Mouse (Mus musculus): ENCODE results near the gene Sync. TPM values are rescaled to one million over a fixed set of nuclear protein-coding genes. Genes with fewer than 3 reads are reported as not detected.

The Sync gene
- 0.98 and 1.1 TPM in 2 replicates for polyA plus RNA-seq (2012; rRNA removed)

GRCm38 (mm10) chr4:129287472-129287981, at the start of gene Sync:
Sync (plus strand) TSS chr4:129287617.
- Histone ChIP-seq H3K27ac (ENCODE audit: insufficient read depth, low read length) (no peak within 1 kb of the TSS), H3K4me3 (ENCODE audit: insufficient read depth, low read length) (peak within 1 kb of the TSS; percentile 33; the same call in 1 of the 2 replicates), H3K4me1 (ENCODE audit: control insufficient read depth, insufficient read depth, low read length) (peaks cover 3% of the 10 kb centered on the region; the same call in 1 of the 2 replicates)
- TF ChIP-seq POLR2A (IDR thresholded peaks at IDR 0.05; ENCODE audit: extremely low read depth, insufficient read depth, low read length), result no peak
- no peak for TF ChIP-seq CTCF (IDR thresholded peaks at IDR 0.05; ENCODE audit: extremely low read depth, insufficient read depth, low read length)

GRCm38 (mm10) chr4:129237843-129238441, 49.5 kb upstream of the Sync start:
- H3K27ac ChIP-seq (ENCODE audit: insufficient read depth, low read length), result no peak overlapping the region
- peak overlapping the region; percentile 59 for H3K4me3 ChIP-seq (ENCODE audit: insufficient read depth, low read length)
- peaks cover 5% of the 10 kb centered on the region; the same call in 1 of the 2 replicates for H3K4me1 ChIP-seq (ENCODE audit: control insufficient read depth, insufficient read depth, low read length)
- TF ChIP-seq CTCF (IDR thresholded peaks at IDR 0.05; ENCODE audit: extremely low read depth, insufficient read depth, low read length) (no peak), POLR2A (IDR thresholded peaks at IDR 0.05; ENCODE audit: extremely low read depth, insufficient read depth, low read length) (0 out of 2 replicates have a peak, but pooled peaks have one; percentile 34)

- TF ChIP-seq CTCF (IDR thresholded peaks at IDR 0.05; ENCODE audit: extremely low read depth, insufficient read depth, low read length) (no peak), POLR2A (IDR thresholded peaks at IDR 0.05; ENCODE audit: extremely low read depth, insufficient read depth, low read length) (no peak)
- Histone ChIP-seq H3K4me1 (ENCODE audit: control insufficient read depth, insufficient read depth, low read length) (peaks cover 5% of the 10 kb centered on the region; the same call in 1 of the 2 replicates), H3K27ac (ENCODE audit: insufficient read depth, low read length) (no peak overlapping the region), H3K4me3 (ENCODE audit: insufficient read depth, low read length) (peak overlapping the region; percentile 59)
Observed at GRCm38 (mm10) chr4:129238579-129239016, 48.8 kb upstream of the Sync start.

GRCm38 (mm10) chr4:129239075-129239474, 48.3 kb upstream of the Sync start:
- Histone ChIP-seq H3K4me1 (ENCODE audit: control insufficient read depth, insufficient read depth, low read length) (peaks cover 5% of the 10 kb centered on the region; the same call in 1 of the 2 replicates), H3K4me3 (ENCODE audit: insufficient read depth, low read length) (peak overlapping the region; percentile 59), H3K27ac (ENCODE audit: insufficient read depth, low read length) (no peak overlapping the region)
- TF ChIP-seq POLR2A (IDR thresholded peaks at IDR 0.05; ENCODE audit: extremely low read depth, insufficient read depth, low read length), result no peak
- no peak for TF ChIP-seq CTCF (IDR thresholded peaks at IDR 0.05; ENCODE audit: extremely low read depth, insufficient read depth, low read length)

GRCm38 (mm10) chr4:129241898-129242297, 45.5 kb upstream of the Sync start:
- TF ChIP-seq POLR2A (IDR thresholded peaks at IDR 0.05; ENCODE audit: extremely low read depth, insufficient read depth, low read length), result no peak
- no peak for TF ChIP-seq CTCF (IDR thresholded peaks at IDR 0.05; ENCODE audit: extremely low read depth, insufficient read depth, low read length)
- no peak overlapping the region for H3K27ac ChIP-seq (ENCODE audit: insufficient read depth, low read length)

GRCm38 (mm10) chr4:129242327-129242726, 45.1 kb upstream of the Sync start:
- H3K4me3 ChIP-seq (ENCODE audit: insufficient read depth, low read length), result no peak overlapping the region
- H3K27ac ChIP-seq (ENCODE audit: insufficient read depth, low read length), result peak overlapping the region; percentile 69; the same call in 1 of the 2 replicates
- peaks cover 5% of the 10 kb centered on the region; the same call in 1 of the 2 replicates for H3K4me1 ChIP-seq (ENCODE audit: control insufficient read depth, insufficient read depth, low read length)
- TF ChIP-seq POLR2A (IDR thresholded peaks at IDR 0.05; ENCODE audit: extremely low read depth, insufficient read depth, low read length), result no peak
- TF ChIP-seq CTCF (IDR thresholded peaks at IDR 0.05; ENCODE audit: extremely low read depth, insufficient read depth, low read length), result no peak

More at GRCm38 (mm10) chr4:129241898-129242297, 45.5 kb upstream of the Sync start:
- Histone ChIP-seq H3K4me1 (ENCODE audit: control insufficient read depth, insufficient read depth, low read length) (peaks cover 5% of the 10 kb centered on the region; the same call in 1 of the 2 replicates), H3K4me3 (ENCODE audit: insufficient read depth, low read length) (no peak overlapping the region)

GRCm38 (mm10) chr4:129242761-129243160, 44.7 kb upstream of the Sync start:
- Histone ChIP-seq H3K27ac (ENCODE audit: insufficient read depth, low read length) (no peak overlapping the region), H3K4me3 (ENCODE audit: insufficient read depth, low read length) (no peak overlapping the region)
- TF ChIP-seq POLR2A (IDR thresholded peaks at IDR 0.05; ENCODE audit: extremely low read depth, insufficient read depth, low read length) (no peak), CTCF (IDR thresholded peaks at IDR 0.05; ENCODE audit: extremely low read depth, insufficient read depth, low read length) (no peak)

GRCm38 (mm10) chr4:129244802-129245201, 42.6 kb upstream of the Sync start:
- Histone ChIP-seq H3K4me3 (ENCODE audit: insufficient read depth, low read length) (no peak overlapping the region), H3K4me1 (ENCODE audit: control insufficient read depth, insufficient read depth, low read length) (peaks cover under 1% of the 10 kb centered on the region; the same call in 1 of the 2 replicates), H3K27ac (ENCODE audit: insufficient read depth, low read length) (no peak overlapping the region)
- TF ChIP-seq POLR2A (IDR thresholded peaks at IDR 0.05; ENCODE audit: extremely low read depth, insufficient read depth, low read length), result no peak
- TF ChIP-seq CTCF (IDR thresholded peaks at IDR 0.05; ENCODE audit: extremely low read depth, insufficient read depth, low read length), result no peak

More at GRCm38 (mm10) chr4:129242761-129243160, 44.7 kb upstream of the Sync start:
- peaks cover 5% of the 10 kb centered on the region; the same call in 1 of the 2 replicates for H3K4me1 ChIP-seq (ENCODE audit: control insufficient read depth, insufficient read depth, low read length)

- H3K4me3 ChIP-seq (ENCODE audit: insufficient read depth, low read length), result no peak overlapping the region
- no peak overlapping the region for H3K27ac ChIP-seq (ENCODE audit: insufficient read depth, low read length)
- no peaks in the 10 kb centered on the region for H3K4me1 ChIP-seq (ENCODE audit: control insufficient read depth, insufficient read depth, low read length)
- no peak for TF ChIP-seq POLR2A (IDR thresholded peaks at IDR 0.05; ENCODE audit: extremely low read depth, insufficient read depth, low read length)
- no peak for TF ChIP-seq CTCF (IDR thresholded peaks at IDR 0.05; ENCODE audit: extremely low read depth, insufficient read depth, low read length)
Observed at GRCm38 (mm10) chr4:129246360-129247301, 40.8 kb upstream of the Sync start.

All from cortical plate, adult 2 months (tissue).